Mouse (Mus musculus): Measurements from ENCODE around the gene Eif4ebp2. TPM values are rescaled to one million over a fixed set of nuclear protein-coding genes. Genes with fewer than 3 reads are reported as not detected.

The Eif4ebp2 gene
- total RNA-seq (2023; ENCODE audit: inconsistent age) = 109 to 128 TPM (median 127 TPM) in 4 replicates

GRCm38 (mm10) chr10:61452645-61453044 is at the start of gene Eif4ebp2:
TSS of gene Eif4ebp2 (minus strand) at chr10:61452661.

GRCm38 (mm10) chr10:61475594-61476439 is 23.4 kb upstream of the Eif4ebp2 start, which contains the start of gene Lrrc20:
TSS of gene Lrrc20 (plus strand) at chr10:61475801.

GRCm38 (mm10) chr10:61417672-61418071 is 34.8 kb downstream of the Eif4ebp2 start, which contains the start of gene Nodal:
TSS of gene Nodal (plus strand) at chr10:61417972.

GRCm38 (mm10) chr10:61383021-61383714 is 69.3 kb downstream of the Eif4ebp2 start, which contains the start of gene Pald1:
TSS of gene Pald1 (minus strand) at chr10:61383530.

Other genes with a start within 250 kb of the Eif4ebp2 start
- 0.12 to 0.32 TPM (median 0.28 TPM) in 4 replicates for gene Adamts14, start 179.2 kb downstream of the Eif4ebp2 start, total RNA-seq (2023; ENCODE audit: inconsistent age)
- 12.6 to 18.8 TPM (median 17.1 TPM) in 4 replicates for gene Prf1, start 154.8 kb downstream of the Eif4ebp2 start, total RNA-seq (2023; ENCODE audit: inconsistent age)
- gene Pald1, start 69.1 kb downstream of the Eif4ebp2 start, total RNA-seq (2023; ENCODE audit: inconsistent age) = 0.64 to 2.1 TPM (median 1.3 TPM) in 4 replicates
- not detected in 4 replicates for gene Nodal, start 34.7 kb downstream of the Eif4ebp2 start, total RNA-seq (2023; ENCODE audit: inconsistent age)
- gene Lrrc20, start 23.1 kb upstream of the Eif4ebp2 start, total RNA-seq (2023; ENCODE audit: inconsistent age) = 10.4 to 11.1 TPM (median 10.8 TPM) in 4 replicates
- gene Npffr1, start 142.8 kb upstream of the Eif4ebp2 start, total RNA-seq (2023; ENCODE audit: inconsistent age) = not detected in 4 replicates
- gene Ppa1, start 195.9 kb upstream of the Eif4ebp2 start, total RNA-seq (2023; ENCODE audit: inconsistent age) = 17.2 to 26.2 TPM (median 20.9 TPM) in 4 replicates
- gene Sar1a, start 227.6 kb upstream of the Eif4ebp2 start, total RNA-seq (2023; ENCODE audit: inconsistent age) = 237 to 266 TPM (median 244 TPM) in 4 replicates
- 25.8 to 29.2 TPM (median 27.6 TPM) in 4 replicates for gene Tysnd1, start 242.9 kb upstream of the Eif4ebp2 start, total RNA-seq (2023; ENCODE audit: inconsistent age)

Measured in B cell, adult (primary cell).